Mouse (Mus musculus) liver, adult 2 months (tissue): ENCODE measurements around the gene Eif4e3.

Source experiments
- CTCF ChIP-seq: fragments of 200-500 bp; IDR thresholded peaks from 2 replicates; pipeline ENCODE4 v1.5.1; 2011; ENCODE audit warnings: low read depth, low read length, control low read depth
- POLR2A ChIP-seq: fragments of 200-500 bp; IDR thresholded peaks from 2 replicates; pipeline ENCODE4 v1.6.1; 2011; ENCODE audit warnings: low read length, control low read depth; ENCODE audit not compliant: insufficient read depth; ENCODE audit errors: extremely low read depth

GRCm38 (mm10) chr6:99683974-99684373, 17.4 kb upstream of the Eif4e3 start:
- TF ChIP-seq CTCF = no peak
- TF ChIP-seq POLR2A = no peak
